Mouse (Mus musculus) activated CD4-positive, CD25-positive, alpha-beta regulatory T cell, adult 4 months (primary cell): ENCODE measurements around the gene Olfr411. TPM values are rescaled to one million over a fixed set of nuclear protein-coding genes. Genes with fewer than 3 reads are reported as not detected.

Source experiments
- ATAC-seq: one replicate; pipeline ENCODE4 v1.8.0; 2017
- polyA plus RNA-seq, 2 experiments: library from polyadenylated mRNA; unstranded; fragments of 100-300 nt; shearing (Covaris generic); gene quantifications; one replicate each; pipeline ENCODE4 v1.2.1; 2017

Olfr411 gene
- not detected for polyA plus RNA-seq

- ATAC-seq, result no peak
Observed at GRCm38 (mm10) chr11:74352550-74352949, at the start of gene Olfr411. Gene Olfr411 (minus strand): TSS chr11:74352650.

GRCm38 (mm10) chr11:74402126-74402525, 49.7 kb upstream of the Olfr411 start:
- no peak for ATAC-seq

GRCm38 (mm10) chr11:74395583-74395982, 43.1 kb upstream of the Olfr411 start:
- ATAC-seq, result no peak

- no peak for ATAC-seq
Observed at GRCm38 (mm10) chr11:74393489-74393888, 41.0 kb upstream of the Olfr411 start.

GRCm38 (mm10) chr11:74392903-74393302, 40.5 kb upstream of the Olfr411 start:
- ATAC-seq, result no peak

GRCm38 (mm10) chr11:74391899-74392298, 39.4 kb upstream of the Olfr411 start:
- ATAC-seq, result no peak

GRCm38 (mm10) chr11:74387203-74387602, 34.8 kb upstream of the Olfr411 start:
- no peak for ATAC-seq

- ATAC-seq, result no peak
Observed at GRCm38 (mm10) chr11:74385674-74386073, 33.2 kb upstream of the Olfr411 start.

- no peak for ATAC-seq
Observed at GRCm38 (mm10) chr11:74379166-74379873, 26.9 kb upstream of the Olfr411 start.

- ATAC-seq, result peak; percentile 40
Observed at GRCm38 (mm10) chr11:74376847-74377246, 24.4 kb upstream of the Olfr411 start.

- ATAC-seq, result no peak
Observed at GRCm38 (mm10) chr11:74371393-74372100, 19.1 kb upstream of the Olfr411 start.

GRCm38 (mm10) chr11:74361769-74362168, 9.3 kb upstream of the Olfr411 start, which contains the start of gene Olfr412:
Gene Olfr412 (plus strand): TSS chr11:74362069.
- no peak for ATAC-seq

GRCm38 (mm10) chr11:74337931-74338330, 14.5 kb downstream of the Olfr411 start, which contains the start of gene Olfr410:
Gene Olfr410 (minus strand): TSS chr11:74338031.
- ATAC-seq, result no peak

GRCm38 (mm10) chr11:74328781-74329180, 23.7 kb downstream of the Olfr411 start:
- no peak for ATAC-seq

GRCm38 (mm10) chr11:74326044-74326443, 26.4 kb downstream of the Olfr411 start:
- no peak for ATAC-seq

Other genes with a start within 250 kb of the Olfr411 start
- not detected for gene Olfr401, start 238.9 kb downstream of the Olfr411 start, polyA plus RNA-seq
- gene Olfr402, start 199.1 kb downstream of the Olfr411 start, polyA plus RNA-seq, result not detected
- not detected for gene Olfr403, start 166.4 kb downstream of the Olfr411 start, polyA plus RNA-seq
- not detected for gene Olfr43, start 141.3 kb downstream of the Olfr411 start, polyA plus RNA-seq
- under 1 TPM in 1 of 2 experiments, not detected in 1; 0.46 TPM for gene Olfr406, start 92.8 kb downstream of the Olfr411 start, polyA plus RNA-seq
- not detected for gene Olfr59, start 68.9 kb downstream of the Olfr411 start, polyA plus RNA-seq
- not detected for gene Olfr410, start 14.6 kb downstream of the Olfr411 start, polyA plus RNA-seq
- gene Olfr412, start 9.4 kb upstream of the Olfr411 start, polyA plus RNA-seq, result not detected